Mouse (Mus musculus): ENCODE data around the gene Myo18a. TPM values are rescaled to one million over a fixed set of nuclear protein-coding genes. Genes with fewer than 3 reads are reported as not detected.

Gene Myo18a
- polyA plus RNA-seq, 1 experiment, result 17.4 TPM

DNA sequence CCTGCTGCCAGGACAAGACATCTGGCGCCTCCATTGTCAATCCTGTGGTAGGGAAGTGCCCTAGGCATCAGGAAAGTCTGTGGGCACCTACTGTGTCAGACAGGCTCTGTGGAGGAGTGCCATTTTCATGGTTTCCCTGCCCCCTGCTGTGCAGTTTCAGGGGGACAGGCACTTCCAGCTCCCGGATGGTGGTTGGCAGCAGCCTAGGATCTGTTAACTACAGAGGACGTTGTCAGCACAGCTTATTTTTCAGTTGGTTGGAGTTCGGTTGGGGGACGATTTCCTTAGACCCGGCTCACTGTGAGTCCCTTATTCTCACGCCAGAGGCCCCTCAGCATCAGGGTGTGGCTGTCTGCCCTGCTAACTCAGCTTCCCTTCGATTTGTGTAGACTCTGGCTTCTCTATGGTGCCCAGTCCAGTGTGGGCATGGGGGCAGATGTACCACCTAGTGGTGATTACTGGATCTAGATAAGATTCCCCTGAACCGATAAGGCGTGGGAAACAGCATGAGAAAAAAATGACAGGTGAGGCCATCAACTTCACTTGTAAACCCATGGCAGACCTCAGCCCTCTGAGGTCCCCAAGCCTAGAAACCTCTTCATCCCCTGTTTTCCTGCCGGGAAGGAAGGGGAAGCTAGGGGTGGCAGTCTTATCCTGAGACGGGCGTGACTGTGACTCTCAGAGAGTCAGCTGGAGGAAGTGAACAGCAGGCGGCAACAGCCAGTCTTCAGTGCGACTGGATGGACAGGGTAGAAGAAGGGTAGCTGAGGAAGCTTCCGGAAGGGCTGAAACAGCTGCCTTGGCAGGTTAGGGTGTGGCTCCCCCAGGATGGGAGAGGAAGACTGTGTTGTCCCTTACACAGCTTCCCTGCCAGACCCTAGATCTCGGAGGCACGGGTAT lies 21.0 kb downstream of the Myo18a start:
- H3K4me3 ChIP-seq (ENCODE audit: insufficient read depth, low read depth, low read length), result 0 out of 2 replicates have a peak overlapping the region, but pooled peaks have one; percentile 2
- H3K4me1 ChIP-seq (ENCODE audit: control insufficient read depth, insufficient read depth, insufficient read length, low read length), result peaks cover 53% of the 10 kb centered on the region
- H3K27ac ChIP-seq (replicated peaks; ENCODE audit: low read depth, low read length), result peak overlapping the region; percentile 92

DNA sequence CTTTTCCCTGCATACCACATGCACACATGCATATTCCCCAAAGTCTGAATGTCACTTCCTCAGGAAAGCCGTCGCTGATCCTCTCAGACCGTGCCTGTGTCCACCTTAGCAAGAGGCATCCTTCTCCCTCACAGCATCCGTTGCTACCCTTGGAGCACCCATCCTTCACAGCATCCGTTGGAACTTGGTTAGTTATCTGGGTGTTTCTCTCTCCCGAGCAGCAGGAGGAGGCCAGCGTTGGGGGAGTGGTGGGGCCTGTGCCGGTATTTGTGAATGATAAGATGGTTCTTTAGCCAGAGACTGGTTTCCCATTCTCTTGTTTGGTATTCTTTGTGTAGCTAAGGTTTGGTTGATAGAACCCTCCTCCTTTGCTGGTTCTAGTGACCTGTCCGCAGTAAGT lies 21.8 kb downstream of the Myo18a start:
- Histone ChIP-seq H3K4me3 (ENCODE audit: insufficient read depth, low read depth, low read length) (no peak overlapping the region), H3K4me1 (ENCODE audit: control insufficient read depth, insufficient read depth, insufficient read length, low read length) (peaks cover 53% of the 10 kb centered on the region), H3K27ac (replicated peaks; ENCODE audit: low read depth, low read length) (peak overlapping the region; percentile 92)

DNA sequence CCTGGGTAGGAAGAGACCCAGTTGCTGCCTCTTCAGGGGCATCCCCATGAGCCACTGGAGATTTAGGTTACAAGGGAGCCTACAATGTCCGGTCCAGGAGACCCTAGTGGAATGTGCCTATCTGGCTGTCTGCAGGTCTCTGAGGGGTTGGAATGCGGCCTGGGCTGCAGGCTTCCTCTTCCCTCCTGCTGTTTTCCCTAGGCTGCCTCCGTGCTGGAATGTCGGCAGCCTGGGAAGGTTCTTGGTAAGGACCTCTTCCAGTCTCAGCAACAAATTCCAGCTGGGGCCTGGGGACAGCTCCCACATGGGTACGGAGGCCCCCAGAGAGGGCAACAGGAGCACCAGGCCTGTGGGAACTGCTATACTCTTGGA lies 22.3 kb downstream of the Myo18a start:
- Histone ChIP-seq H3K4me3 (ENCODE audit: insufficient read depth, low read depth, low read length) (no peak overlapping the region), H3K4me1 (ENCODE audit: control insufficient read depth, insufficient read depth, insufficient read length, low read length) (peaks cover 56% of the 10 kb centered on the region), H3K27ac (replicated peaks; ENCODE audit: low read depth, low read length) (peak overlapping the region; percentile 92)

DNA sequence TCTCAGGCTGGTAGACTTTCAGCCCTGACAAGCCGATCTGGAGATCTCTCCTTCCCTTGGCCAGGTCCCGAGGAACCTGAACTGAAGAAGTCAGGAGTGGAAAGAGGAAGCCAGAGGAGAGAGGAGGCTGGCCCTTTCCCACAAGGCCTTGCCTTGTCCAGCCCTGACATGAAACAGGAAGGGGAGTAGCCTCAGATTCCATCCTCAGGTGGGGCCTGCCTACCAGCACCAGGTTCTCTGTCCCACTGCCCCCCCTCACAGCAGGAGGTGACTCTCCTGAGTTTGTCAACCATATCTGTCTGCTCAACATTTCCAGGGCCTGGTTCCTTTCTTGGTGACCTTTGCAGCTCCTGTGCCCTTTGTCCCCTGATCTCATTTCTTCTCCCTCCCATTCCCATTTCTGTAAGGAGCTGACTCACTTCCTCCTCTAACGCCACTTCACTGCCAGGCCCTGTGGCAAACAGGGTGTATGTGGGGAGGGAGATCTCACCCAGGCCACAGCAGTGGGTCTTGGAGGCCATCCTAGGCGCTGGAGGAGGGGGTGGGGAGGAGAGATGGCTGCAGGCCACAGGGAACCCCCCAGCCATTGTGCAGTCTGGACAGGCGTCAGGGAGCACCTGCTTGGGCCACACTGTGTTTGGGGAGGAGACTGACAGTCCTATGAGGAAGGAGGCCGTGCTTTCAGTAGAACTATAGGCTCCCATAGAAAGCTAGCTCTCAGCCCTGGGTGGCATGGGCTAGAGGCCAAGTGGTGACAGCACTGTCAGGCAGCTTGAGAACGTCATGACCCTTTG lies 22.9 kb downstream of the Myo18a start:
- Histone ChIP-seq H3K27ac (replicated peaks; ENCODE audit: low read depth, low read length) (peak overlapping the region; percentile 92), H3K4me1 (ENCODE audit: control insufficient read depth, insufficient read depth, insufficient read length, low read length) (peaks cover 56% of the 10 kb centered on the region), H3K4me3 (ENCODE audit: insufficient read depth, low read depth, low read length) (no peak overlapping the region)

DNA sequence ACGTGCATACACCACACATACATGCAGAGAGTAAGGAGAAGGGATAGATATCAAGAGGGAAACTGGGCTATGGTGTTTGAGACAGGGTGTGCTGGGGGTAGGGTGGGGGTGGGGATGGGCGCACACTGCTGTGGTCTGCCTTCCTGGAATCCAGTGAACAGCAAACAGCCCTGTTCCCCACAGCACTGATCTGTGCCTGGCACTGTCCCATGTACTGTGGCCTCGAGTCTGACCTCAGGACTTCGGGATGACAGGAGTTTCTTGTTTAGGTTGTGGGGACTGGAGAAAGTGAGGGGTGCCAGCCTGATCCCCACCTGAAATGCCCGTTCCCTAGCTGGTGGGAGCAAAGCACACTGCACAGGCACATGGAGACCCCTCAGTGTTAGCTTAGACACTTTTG lies 24.7 kb downstream of the Myo18a start, which contains the start of gene Gm10277:
Gene Gm10277, minus strand, starts transcription at position 41 of the 400 bp plus-strand sequence.
- H3K27ac ChIP-seq (replicated peaks; ENCODE audit: low read depth, low read length), result peak within 1 kb of the TSS; percentile 92
- H3K4me3 ChIP-seq (ENCODE audit: insufficient read depth, low read depth, low read length), result no peak within 1 kb of the TSS
- peaks cover 59% of the 10 kb centered on the region for H3K4me1 ChIP-seq (ENCODE audit: control insufficient read depth, insufficient read depth, insufficient read length, low read length)

DNA sequence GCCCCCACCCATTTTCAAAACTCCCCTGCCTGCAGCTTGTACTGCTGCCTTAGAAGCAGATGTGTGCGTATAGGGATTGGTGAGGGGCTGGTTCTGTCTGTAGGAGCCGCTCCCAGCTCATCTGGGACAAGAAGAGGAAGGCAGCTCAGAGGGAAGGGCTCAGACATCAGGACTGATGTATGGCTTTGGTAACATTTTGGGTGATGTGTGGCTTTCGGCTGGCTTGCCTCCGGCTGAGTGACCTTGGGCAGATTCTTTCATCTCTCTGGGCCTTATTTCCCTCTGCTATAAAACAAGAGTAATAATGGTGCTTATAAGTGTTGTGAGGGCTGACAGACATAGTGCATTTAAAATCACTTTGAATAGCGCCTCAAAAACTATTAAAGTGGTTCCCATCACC lies 26.5 kb downstream of the Myo18a start:
- Histone ChIP-seq H3K4me1 (ENCODE audit: control insufficient read depth, insufficient read depth, insufficient read length, low read length) (peaks cover 43% of the 10 kb centered on the region), H3K27ac (replicated peaks; ENCODE audit: low read depth, low read length) (no peak overlapping the region), H3K4me3 (ENCODE audit: insufficient read depth, low read depth, low read length) (no peak overlapping the region)

DNA sequence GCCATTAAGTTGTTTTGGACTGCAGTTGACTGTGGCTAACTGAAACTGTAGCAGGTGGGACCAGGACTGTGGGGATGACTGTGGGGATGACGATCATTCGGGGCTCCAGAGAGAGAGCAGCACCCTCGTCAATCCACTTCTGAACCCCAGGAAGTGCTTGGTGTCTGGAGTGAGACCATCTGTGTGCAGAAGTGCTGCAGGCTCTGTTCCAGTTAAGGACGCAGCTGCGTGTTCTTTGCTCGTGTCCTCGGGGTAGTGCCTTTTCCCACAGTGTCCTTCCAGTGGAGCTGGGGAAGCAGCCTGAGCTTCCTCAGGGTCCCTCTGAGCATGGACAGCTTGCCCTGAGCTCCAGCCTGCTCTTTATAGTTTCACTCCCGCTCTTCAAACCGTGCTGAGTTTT lies 27.2 kb downstream of the Myo18a start:
- no peak overlapping the region for H3K4me3 ChIP-seq (ENCODE audit: insufficient read depth, low read depth, low read length)
- peak overlapping the region; percentile 66; the same call in 1 of the 2 replicates for H3K27ac ChIP-seq (replicated peaks; ENCODE audit: low read depth, low read length)
- peaks cover 39% of the 10 kb centered on the region for H3K4me1 ChIP-seq (ENCODE audit: control insufficient read depth, insufficient read depth, insufficient read length, low read length)

DNA sequence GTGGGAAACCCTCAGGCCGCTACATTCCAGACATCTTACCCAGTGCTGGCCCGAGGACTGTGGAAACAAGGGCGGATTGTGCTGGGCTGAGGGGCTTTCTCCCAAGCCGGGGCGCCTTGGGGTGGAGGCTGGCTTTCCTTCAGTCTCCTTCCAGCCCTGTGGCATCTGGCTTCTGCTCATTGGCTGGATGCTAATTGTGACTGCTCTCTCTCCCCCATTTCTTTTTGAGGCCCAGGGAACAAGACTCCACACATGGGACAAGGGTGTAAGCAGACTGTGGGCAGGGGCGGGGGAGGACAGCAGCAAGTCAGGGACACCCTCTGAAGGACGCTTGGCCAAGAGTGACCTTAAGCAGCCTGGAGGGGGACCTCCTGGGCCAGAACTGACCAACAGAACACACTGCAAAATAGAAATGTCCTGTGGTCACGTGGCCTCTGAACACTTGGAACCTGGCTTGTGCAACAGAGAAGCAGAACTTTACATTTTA lies 28.2 kb downstream of the Myo18a start:
- peaks cover 29% of the 10 kb centered on the region for H3K4me1 ChIP-seq (ENCODE audit: control insufficient read depth, insufficient read depth, insufficient read length, low read length)
- no peak overlapping the region for H3K4me3 ChIP-seq (ENCODE audit: insufficient read depth, low read depth, low read length)
- H3K27ac ChIP-seq (replicated peaks; ENCODE audit: low read depth, low read length), result peak overlapping the region; percentile 66

DNA sequence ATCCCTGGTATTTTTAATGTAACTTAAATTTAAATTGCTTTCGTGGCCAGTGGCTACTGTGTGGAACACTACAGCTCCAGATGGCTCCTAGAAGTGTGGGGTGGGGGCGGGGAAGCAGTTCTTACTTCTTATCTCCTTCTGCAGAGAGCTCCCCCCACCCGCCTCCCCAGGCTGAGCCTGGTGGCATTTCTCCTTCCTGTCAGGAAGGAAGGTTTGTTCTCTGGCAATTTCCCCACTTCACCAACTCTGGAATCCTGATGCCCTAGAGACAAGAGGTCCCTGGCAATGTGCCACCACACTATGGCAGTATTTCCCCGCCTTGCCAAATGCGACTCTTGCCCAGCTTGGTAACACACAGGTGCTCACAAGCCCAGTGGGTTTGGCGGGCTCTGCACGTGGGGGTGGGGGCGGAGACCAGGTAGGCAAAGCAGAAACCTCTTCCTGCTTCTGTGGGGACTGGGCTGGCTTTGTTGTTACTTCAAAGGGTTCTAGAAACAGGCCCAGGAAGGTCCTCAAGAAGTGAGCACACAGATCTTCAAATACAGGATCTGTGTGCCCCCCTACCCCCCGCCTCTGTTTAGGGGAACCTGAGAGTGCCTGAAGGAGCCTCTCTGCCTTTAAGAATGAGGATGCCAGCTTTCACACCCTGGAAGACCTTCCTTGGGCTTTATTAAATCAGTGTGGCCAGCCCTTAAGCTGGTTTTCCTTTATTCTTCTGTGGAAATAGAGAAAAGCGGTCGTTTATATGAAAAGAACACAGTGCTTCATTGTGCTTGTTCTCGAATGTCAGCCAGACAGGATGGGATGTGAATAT lies 28.9 kb downstream of the Myo18a start:
- H3K4me1 ChIP-seq (ENCODE audit: control insufficient read depth, insufficient read depth, insufficient read length, low read length), result peaks cover 24% of the 10 kb centered on the region
- H3K27ac ChIP-seq (replicated peaks; ENCODE audit: low read depth, low read length), result peak overlapping the region; percentile 27; the same call in 1 of the 2 replicates
- H3K4me3 ChIP-seq (ENCODE audit: insufficient read depth, low read depth, low read length), result no peak overlapping the region

DNA sequence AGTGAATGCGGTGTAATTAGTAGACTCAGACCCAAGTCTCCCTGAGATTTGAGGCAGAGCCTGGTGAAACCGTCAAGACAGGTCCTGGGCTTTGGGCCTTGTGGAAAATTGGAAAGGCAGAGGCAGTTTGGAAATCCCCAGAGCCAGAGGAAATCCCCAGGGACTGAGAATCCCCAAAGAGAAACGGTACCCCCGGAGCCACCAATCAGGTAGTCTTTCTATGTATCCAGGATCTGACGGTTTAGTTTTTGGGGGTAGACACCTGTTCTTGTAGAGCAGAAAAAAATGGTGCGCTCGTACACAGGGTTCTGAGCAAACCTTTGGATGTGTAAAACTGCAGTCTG lies 29.5 kb downstream of the Myo18a start:
- peaks cover 24% of the 10 kb centered on the region for H3K4me1 ChIP-seq (ENCODE audit: control insufficient read depth, insufficient read depth, insufficient read length, low read length)
- no peak overlapping the region for H3K4me3 ChIP-seq (ENCODE audit: insufficient read depth, low read depth, low read length)
- H3K27ac ChIP-seq (replicated peaks; ENCODE audit: low read depth, low read length), result no peak overlapping the region; the same call in 1 of the 2 replicates

DNA sequence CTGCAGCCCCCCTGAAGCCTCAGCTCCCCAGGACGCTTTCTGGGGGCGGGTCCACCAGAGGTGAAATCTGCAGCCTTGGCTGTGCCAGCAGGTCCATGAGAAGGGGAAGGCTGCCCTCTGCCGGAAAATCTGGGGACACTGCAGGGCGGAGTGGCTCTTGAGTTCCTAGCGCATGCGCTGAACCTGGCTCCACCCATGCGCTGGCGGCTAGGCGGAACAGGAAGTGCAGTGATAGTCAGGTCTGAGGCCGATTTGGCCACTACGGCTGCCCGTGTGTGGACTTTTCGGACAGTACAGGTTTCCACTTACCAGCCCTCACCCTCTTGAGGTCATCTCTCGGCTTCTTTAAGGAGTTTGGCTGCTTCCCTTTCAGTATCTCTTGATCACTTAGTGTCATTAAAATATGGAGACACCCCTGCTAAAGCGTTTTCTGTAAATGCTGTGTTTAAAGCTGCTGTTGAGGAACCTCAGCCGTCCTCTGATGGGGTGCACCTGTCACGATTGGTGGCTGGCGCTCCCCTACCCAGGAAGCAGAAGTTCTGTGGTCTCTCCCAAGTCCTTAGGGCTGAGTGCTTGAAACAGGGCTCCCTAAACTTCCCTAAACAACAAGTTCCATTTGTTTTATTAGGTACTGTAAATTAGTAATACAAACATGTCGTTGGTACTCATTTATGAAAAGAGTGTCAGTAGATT lies 30.3 kb downstream of the Myo18a start:
- peak overlapping the region; percentile 86 for H3K27ac ChIP-seq (replicated peaks; ENCODE audit: low read depth, low read length)
- peaks cover 24% of the 10 kb centered on the region for H3K4me1 ChIP-seq (ENCODE audit: control insufficient read depth, insufficient read depth, insufficient read length, low read length)
- peak overlapping the region; percentile 55 for H3K4me3 ChIP-seq (ENCODE audit: insufficient read depth, low read depth, low read length)

DNA sequence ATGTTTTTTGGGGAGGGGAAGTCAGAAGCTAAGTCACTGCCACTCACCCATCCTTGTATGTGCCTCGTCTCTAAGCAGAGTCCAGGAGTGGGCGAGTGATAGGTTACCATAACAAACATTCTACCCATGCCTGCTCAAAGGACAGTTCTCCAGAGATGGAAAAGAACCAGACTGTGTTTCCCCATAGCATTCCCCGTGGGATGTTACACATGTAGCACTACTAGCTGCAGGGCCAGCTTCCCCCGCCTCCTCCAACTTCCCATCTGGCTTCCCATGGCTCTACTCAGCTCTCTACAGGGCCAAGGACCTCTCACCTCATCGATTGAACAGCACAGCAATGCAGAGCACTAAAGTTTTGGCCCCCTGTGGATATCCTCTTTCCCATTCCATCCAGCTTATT lies 32.2 kb downstream of the Myo18a start:
- Histone ChIP-seq H3K4me1 (ENCODE audit: control insufficient read depth, insufficient read depth, insufficient read length, low read length) (peaks cover 23% of the 10 kb centered on the region), H3K4me3 (ENCODE audit: insufficient read depth, low read depth, low read length) (no peak overlapping the region), H3K27ac (replicated peaks; ENCODE audit: low read depth, low read length) (no peak overlapping the region)

DNA sequence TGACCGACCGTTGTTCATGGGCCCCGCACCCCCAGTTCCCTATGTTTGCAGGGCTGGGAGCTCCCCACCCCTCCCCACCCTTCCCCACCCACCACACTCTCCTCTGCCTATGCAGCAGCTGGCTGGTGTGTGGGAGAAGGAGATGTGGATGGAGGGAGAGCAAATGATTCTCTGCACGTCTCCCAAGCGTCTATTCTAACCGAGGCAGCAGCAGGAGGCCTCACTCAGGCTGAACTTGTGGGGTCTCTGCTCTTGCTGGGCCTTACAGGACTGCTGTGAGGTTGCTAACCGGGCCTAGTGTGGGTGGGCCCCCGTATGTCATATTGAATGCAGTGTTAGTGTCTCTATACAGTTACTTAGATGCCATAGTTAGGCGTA lies 37.4 kb downstream of the Myo18a start:
- Histone ChIP-seq H3K4me1 (ENCODE audit: control insufficient read depth, insufficient read depth, insufficient read length, low read length) (peaks cover 30% of the 10 kb centered on the region), H3K4me3 (ENCODE audit: insufficient read depth, low read depth, low read length) (peak overlapping the region; percentile 46), H3K27ac (replicated peaks; ENCODE audit: low read depth, low read length) (peak overlapping the region; percentile 75)
